Comparison of ENCODE assay signal across 9 mouse cellular contexts in the genomic region with DNA sequence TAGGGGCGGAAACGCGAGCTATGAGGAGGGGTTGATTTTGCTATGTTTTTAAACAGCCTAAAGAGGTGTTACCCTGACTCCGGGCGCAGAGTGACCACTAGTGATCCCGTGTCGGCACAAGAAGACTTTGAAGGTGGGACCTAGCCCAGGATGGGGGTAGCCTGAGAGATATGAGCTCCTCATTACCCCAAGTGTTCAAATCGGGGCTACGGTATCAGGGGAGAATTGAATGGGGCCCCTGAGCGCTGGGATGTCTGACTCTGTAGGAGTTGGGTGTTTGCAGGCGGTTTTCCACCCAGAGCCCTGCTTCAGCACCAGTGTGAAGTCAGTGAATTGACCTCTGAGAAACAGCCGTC. TPM values are rescaled to one million over a fixed set of nuclear protein-coding genes. Genes with fewer than 3 reads are reported as not detected.
A peak's percentile ranks its signal among the peaks of the same experiment; 100 is the strongest.
DNase-seq lines count a peak whose midpoint lies in the region; ATAC-seq lines count a peak whose summit lies in the region.
"Had no signal": no experiment of that assay in that cellular context is flagged by ENCODE, and none has a peak within 500 bp of the region (broad histone marks: within the 10 kb centered on the region; RNA-seq: fewer than 3 reads in every experiment).

No protein-coding gene starts in this region.

- peak overlapping the region; percentile 76 for H3K4me3 ChIP-seq in kidney, embryonic 16.5 days (ENCODE audit: low read length)
- peak overlapping the region; percentile 74 for H3K4me3 ChIP-seq in embryonic facial prominence, embryonic 10.5 days
- H3K4me3 ChIP-seq in hindbrain, embryonic 16.5 days (ENCODE audit: low read length), result peak overlapping the region; percentile 74
- peak overlapping the region; percentile 51 for H3K4me3 ChIP-seq in midbrain, embryonic 15.5 days

- no peak for DNase-seq in kidney, postnatal 25 days
- no peak for DNase-seq in embryonic facial prominence, embryonic 10.5 days (ENCODE audit: low spot score)
- DNase-seq in gastrocnemius, postnatal 25 days, result no peak
- no peak for DNase-seq in adrenal gland, postnatal 10 days
- no peak for DNase-seq in layer of hippocampus, postnatal 14 days (ENCODE audit: low spot score in 2 of 2)

- H3K9ac ChIP-seq in kidney, embryonic 16.5 days (replicated peaks; ENCODE audit: low read length), result peak overlapping the region; percentile 74
- peak overlapping the region; percentile 69 for H3K9ac ChIP-seq in hindbrain, embryonic 16.5 days (ENCODE audit: low read depth, low read length)
- peak overlapping the region; percentile 41 for H3K9ac ChIP-seq in midbrain, embryonic 15.5 days

- WGBS in kidney, embryonic 16.5 days, result 19% methylated on average over 12 of the region's 12 CpGs
- 20% methylated on average over 12 of the region's 12 CpGs for WGBS in embryonic facial prominence, embryonic 10.5 days
- WGBS in hindbrain, embryonic 16.5 days, result 18% methylated on average over 12 of the region's 12 CpGs
- 17% methylated on average over 12 of the region's 12 CpGs for whole genome bisulfite sequencing in midbrain, embryonic 15.5 days

- peaks cover 14% of the 10 kb centered on the region; the same call in 1 of the 2 replicates for H3K4me1 ChIP-seq in kidney, embryonic 16.5 days (ENCODE audit: insufficient read depth, low read length)
- H3K4me1 ChIP-seq in embryonic facial prominence, embryonic 10.5 days, result peaks cover 16% of the 10 kb centered on the region
- H3K4me1 ChIP-seq in hindbrain, embryonic 16.5 days (ENCODE audit: control insufficient read depth, insufficient read depth, low read depth, low read length), result peaks cover 5% of the 10 kb centered on the region
- peaks cover 15% of the 10 kb centered on the region for H3K4me1 ChIP-seq in midbrain, embryonic 15.5 days

- H3K4me2 ChIP-seq in kidney, embryonic 16.5 days (replicated peaks; ENCODE audit: low read depth, low read length), result peak overlapping the region; percentile 94
- H3K4me2 ChIP-seq in hindbrain, embryonic 16.5 days (ENCODE audit: low read length), result peak overlapping the region; percentile 85
- peak overlapping the region; percentile 68 for H3K4me2 ChIP-seq in midbrain, embryonic 15.5 days

- ATAC-seq in kidney, embryonic 16.5 days (ENCODE audit: low FRiP score, low TSS enrichment), result peak; percentile 17; the same call in 1 of the 2 replicates
- no peak; the same call in 1 of the 2 replicates for ATAC-seq in hindbrain, embryonic 16.5 days
- ATAC-seq in midbrain, embryonic 15.5 days (replicated peaks), result peak; percentile 32; the same call in 1 of the 2 replicates

- H3K27ac ChIP-seq in kidney, embryonic 16.5 days (ENCODE audit: low read length), result 0 out of 2 replicates have a peak overlapping the region, but pooled peaks have one; percentile 27
- peak overlapping the region; percentile 74 for H3K27ac ChIP-seq in embryonic facial prominence, embryonic 10.5 days (replicated peaks)
- H3K27ac ChIP-seq in hindbrain, embryonic 16.5 days (ENCODE audit: low read depth, low read length), result no peak overlapping the region
- H3K27ac ChIP-seq in midbrain, embryonic 15.5 days, result no peak overlapping the region

- H3K9me3 ChIP-seq in kidney, embryonic 16.5 days (ENCODE audit: low read length), result no peaks in the 10 kb centered on the region
- peaks cover 2% of the 10 kb centered on the region; the same call in 1 of the 2 replicates for H3K9me3 ChIP-seq in embryonic facial prominence, embryonic 10.5 days
- no peaks in the 10 kb centered on the region for H3K9me3 ChIP-seq in hindbrain, embryonic 16.5 days (ENCODE audit: control insufficient read depth, low read length)
- H3K9me3 ChIP-seq in midbrain, embryonic 15.5 days, result no peaks in the 10 kb centered on the region

- H3K36me3 ChIP-seq in kidney, embryonic 16.5 days (ENCODE audit: insufficient read depth, low read length), result no peaks in the 10 kb centered on the region
- no peaks in the 10 kb centered on the region for H3K36me3 ChIP-seq in embryonic facial prominence, embryonic 10.5 days (replicated peaks)
- no peaks in the 10 kb centered on the region for H3K36me3 ChIP-seq in hindbrain, embryonic 16.5 days (ENCODE audit: control insufficient read depth, insufficient read depth, low read length)
- H3K36me3 ChIP-seq in midbrain, embryonic 15.5 days (replicated peaks), result no peaks in the 10 kb centered on the region

- H3K27me3 ChIP-seq in kidney, embryonic 16.5 days (ENCODE audit: insufficient read depth, low read length), result no peaks in the 10 kb centered on the region
- H3K27me3 ChIP-seq in embryonic facial prominence, embryonic 10.5 days (replicated peaks; ENCODE audit: low read depth, poor library complexity, severe bottlenecking), result 0 out of 2 replicates have a peak, but pooled peaks cover 9% of the 10 kb centered on the region
- H3K27me3 ChIP-seq in hindbrain, embryonic 16.5 days (replicated peaks; ENCODE audit: control insufficient read depth, insufficient read depth, low read length), result no peaks in the 10 kb centered on the region
- no peaks in the 10 kb centered on the region for H3K27me3 ChIP-seq in midbrain, embryonic 15.5 days (replicated peaks)

RNA-seq across cellular contexts. Expression of gene Ssh3, which starts 11.1 kb away (rescaled TPM):
- 22.9 and 24.3 TPM in 2 replicates for polyA plus RNA-seq in kidney, embryonic 16.5 days (2015; fragmentation: Nextera tagmentation; extraction: Ambion mirVana)
- polyA plus RNA-seq in embryonic facial prominence, embryonic 10.5 days (2016; fragmentation: Nextera tagmentation; extraction: Ambion mirVana), result 4.2 and 4.5 TPM in 2 replicates
- polyA plus RNA-seq in hindbrain, embryonic 16.5 days (2015; fragmentation: Nextera tagmentation; extraction: Ambion mirVana), result 19.9 and 21.2 TPM in 2 replicates
- polyA plus RNA-seq in midbrain, embryonic 15.5 days (2015; fragmentation: Nextera tagmentation; extraction: Ambion mirVana), result 12.2 and 16.2 TPM in 2 replicates
- total RNA-seq in gastrocnemius, postnatal 25 days (2021), result 1 to 10 TPM; 3.4 to 3.9 TPM
- total RNA-seq in adrenal gland, postnatal 10 days (2021), result 10 to 100 TPM; 16.8 to 21.9 TPM
- 10 to 100 TPM; 51.6 to 55.7 TPM for total RNA-seq in layer of hippocampus, postnatal 14 days (2021)

RNA-seq across cellular contexts. Expression of gene Ankrd13d, which starts 25.1 kb away (rescaled TPM):
- 7.4 and 9.0 TPM in 2 replicates for polyA plus RNA-seq in kidney, embryonic 16.5 days (2015; fragmentation: Nextera tagmentation; extraction: Ambion mirVana)
- 6.3 and 7.6 TPM in 2 replicates for polyA plus RNA-seq in embryonic facial prominence, embryonic 10.5 days (2016; fragmentation: Nextera tagmentation; extraction: Ambion mirVana)
- polyA plus RNA-seq in hindbrain, embryonic 16.5 days (2015; fragmentation: Nextera tagmentation; extraction: Ambion mirVana), result 69.0 and 85.3 TPM in 2 replicates
- polyA plus RNA-seq in midbrain, embryonic 15.5 days (2015; fragmentation: Nextera tagmentation; extraction: Ambion mirVana), result 53.9 and 57.1 TPM in 2 replicates
- under 1 TPM; 0.33 to 0.64 TPM for total RNA-seq in gastrocnemius, postnatal 25 days (2021)
- 1 to 10 TPM; 3.5 to 8.5 TPM for total RNA-seq in adrenal gland, postnatal 10 days (2021)
- total RNA-seq in layer of hippocampus, postnatal 14 days (2021), result 10 to 100 TPM; 70.3 to 81.8 TPM

RNA-seq across cellular contexts. Expression of gene Pold4, which starts 26.2 kb away (rescaled TPM):
- polyA plus RNA-seq in kidney, embryonic 16.5 days (2015; fragmentation: Nextera tagmentation; extraction: Ambion mirVana), result 34.2 and 36.3 TPM in 2 replicates
- polyA plus RNA-seq in embryonic facial prominence, embryonic 10.5 days (2016; fragmentation: Nextera tagmentation; extraction: Ambion mirVana), result 13.7 and 15.1 TPM in 2 replicates
- polyA plus RNA-seq in hindbrain, embryonic 16.5 days (2015; fragmentation: Nextera tagmentation; extraction: Ambion mirVana), result 21.3 and 24.0 TPM in 2 replicates
- polyA plus RNA-seq in midbrain, embryonic 15.5 days (2015; fragmentation: Nextera tagmentation; extraction: Ambion mirVana), result 20.4 and 20.6 TPM in 2 replicates
- total RNA-seq in gastrocnemius, postnatal 25 days (2021), result 10 to 100 TPM; 13.0 to 21.1 TPM
- total RNA-seq in adrenal gland, postnatal 10 days (2021), result 10 to 100 TPM; 34.7 to 35.6 TPM
- total RNA-seq in layer of hippocampus, postnatal 14 days (2021), result 10 to 100 TPM; 11.9 to 13.5 TPM

RNA-seq across cellular contexts. Expression of gene AC109138.7, which starts 43.7 kb away (rescaled TPM):
- polyA plus RNA-seq in kidney, embryonic 16.5 days (2015; fragmentation: Nextera tagmentation; extraction: Ambion mirVana), result not detected in 2 replicates
- polyA plus RNA-seq in embryonic facial prominence, embryonic 10.5 days (2016; fragmentation: Nextera tagmentation; extraction: Ambion mirVana), result not detected in 2 replicates
- polyA plus RNA-seq in hindbrain, embryonic 16.5 days (2015; fragmentation: Nextera tagmentation; extraction: Ambion mirVana), result not detected in 2 replicates
- not detected in 2 replicates for polyA plus RNA-seq in midbrain, embryonic 15.5 days (2015; fragmentation: Nextera tagmentation; extraction: Ambion mirVana)
- not detected for total RNA-seq in gastrocnemius, postnatal 25 days (2021)
- not detected for total RNA-seq in adrenal gland, postnatal 10 days (2021)
- total RNA-seq in layer of hippocampus, postnatal 14 days (2021), result not detected
- total RNA-seq: hematopoietic stem cell, adult 5-6 weeks had no signal

RNA-seq across cellular contexts. Expression of gene Clcf1, which starts 43.8 kb away (rescaled TPM):
- polyA plus RNA-seq in kidney, embryonic 16.5 days (2015; fragmentation: Nextera tagmentation; extraction: Ambion mirVana), result 6.8 and 7.5 TPM in 2 replicates
- 2.8 and 3.3 TPM in 2 replicates for polyA plus RNA-seq in embryonic facial prominence, embryonic 10.5 days (2016; fragmentation: Nextera tagmentation; extraction: Ambion mirVana)
- polyA plus RNA-seq in hindbrain, embryonic 16.5 days (2015; fragmentation: Nextera tagmentation; extraction: Ambion mirVana), result 1.0 and 1.1 TPM in 2 replicates
- polyA plus RNA-seq in midbrain, embryonic 15.5 days (2015; fragmentation: Nextera tagmentation; extraction: Ambion mirVana), result 0.79 and 0.88 TPM in 2 replicates
- total RNA-seq in gastrocnemius, postnatal 25 days (2021), result under 1 TPM; 0.28 to 0.59 TPM
- 1 to 10 TPM; 8.3 to 9.8 TPM for total RNA-seq in adrenal gland, postnatal 10 days (2021)
- total RNA-seq in layer of hippocampus, postnatal 14 days (2021), result under 1 TPM; 0.88 to 0.90 TPM

Comparison
In these comparisons a context has a peak if more than half of its experiments do, and no peak if none do; other contexts are left out.
1. H3K27ac ChIP-seq: peak in kidney, embryonic 16.5 days (single experiment) and embryonic facial prominence, embryonic 10.5 days (single experiment); none in hindbrain, embryonic 16.5 days (single experiment) and midbrain, embryonic 15.5 days (single experiment).
2. Peak in every context shown above with its lines, with median percentiles within 50 percentile points of each other: H3K4me2 ChIP-seq, H3K4me3 ChIP-seq and H3K9ac ChIP-seq.